Mouse (Mus musculus): ENCODE data around the gene 6030452D12Rik.
A peak's percentile ranks its signal among the peaks of the same experiment; 100 is the strongest.

The 6030452D12Rik gene

GRCm38 (mm10) chr8:106518763-106519162 lies 18.4 kb downstream of the 6030452D12Rik start:
- DNase-seq, result no peak

GRCm38 (mm10) chr8:106520578-106520977 lies 20.3 kb downstream of the 6030452D12Rik start:
- DNase-seq, result no peak

DNA sequence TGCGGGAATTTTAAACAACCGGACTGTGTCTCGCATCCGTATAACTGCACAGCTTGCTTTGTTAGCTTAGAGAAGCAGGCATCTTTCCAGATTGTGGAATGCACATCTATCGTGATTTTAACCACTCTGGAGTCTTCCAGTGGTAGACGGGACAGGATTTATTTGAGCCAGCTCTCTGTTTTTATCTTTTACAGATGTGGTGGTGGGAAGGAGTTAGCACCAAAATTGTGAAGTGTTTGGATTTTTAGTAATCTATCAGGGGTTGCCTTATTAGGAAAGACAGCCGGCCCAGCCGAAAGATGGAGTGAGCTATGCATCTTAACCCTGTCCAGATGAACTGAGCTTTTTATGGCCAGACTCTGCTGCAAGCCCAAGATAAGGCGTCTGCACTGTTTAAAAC lies 21.5 kb downstream of the 6030452D12Rik start:
- no peak for DNase-seq

- no peak for DNase-seq
These were observed 26.4 kb downstream of the 6030452D12Rik start for GRCm38 (mm10) chr8:106526725-106527124.

- no peak for DNase-seq
These were observed 27.1 kb downstream of the 6030452D12Rik start for GRCm38 (mm10) chr8:106527241-106528036.

DNA sequence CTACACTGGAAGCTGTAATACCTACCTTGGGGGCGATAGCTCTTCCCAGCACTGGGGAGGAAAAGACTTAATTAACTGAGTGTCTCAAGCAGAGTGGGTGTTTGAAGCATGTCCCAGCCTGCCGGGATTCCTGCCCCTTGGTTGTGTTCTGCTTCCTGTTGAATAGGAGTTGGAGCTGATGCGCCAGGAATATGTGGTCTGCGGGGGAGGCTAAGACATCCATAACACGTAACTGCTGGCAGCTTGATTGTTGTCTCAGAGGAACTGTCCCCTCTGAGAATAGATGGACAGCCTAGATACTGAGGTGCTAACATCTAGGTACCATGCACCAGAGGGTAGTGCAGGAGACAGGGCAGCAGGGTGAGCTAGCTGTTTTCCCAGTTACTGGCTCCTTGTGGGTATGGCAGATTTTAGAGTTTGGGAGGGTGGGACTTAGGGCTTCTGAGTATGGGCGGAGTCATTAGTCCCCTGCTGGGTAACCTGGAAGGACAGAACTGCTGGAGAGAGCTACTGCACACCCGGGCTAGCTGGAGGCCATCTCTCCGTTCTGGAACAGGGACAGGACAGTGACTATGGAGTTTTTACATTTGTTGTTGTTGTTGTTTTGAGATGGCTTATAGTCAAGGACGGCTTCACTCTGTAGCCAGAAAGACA lies 28.4 kb downstream of the 6030452D12Rik start:
- no peak for DNase-seq

- no peak for DNase-seq
These were observed 29.7 kb downstream of the 6030452D12Rik start for GRCm38 (mm10) chr8:106529885-106530482.

DNA sequence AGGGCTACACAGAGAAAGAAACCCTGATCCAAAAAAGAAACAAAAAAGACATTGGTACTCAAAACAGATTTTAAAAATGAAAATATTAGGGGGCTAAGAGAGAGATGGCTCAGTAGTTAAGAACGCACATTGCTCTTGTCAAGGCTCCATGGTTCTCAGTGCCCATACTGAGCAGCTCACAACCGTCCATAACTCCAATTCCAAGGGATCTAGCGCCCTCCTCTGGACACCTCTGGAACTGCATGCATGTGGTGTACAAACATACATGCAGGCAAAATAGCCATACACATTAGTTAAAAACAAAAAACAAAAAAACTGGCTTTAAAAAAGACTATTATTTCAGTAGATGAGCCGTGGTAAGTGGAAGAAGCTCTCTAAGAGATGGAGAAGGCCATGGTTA lies 30.2 kb downstream of the 6030452D12Rik start:
- peak in 1 of 2 experiments; percentile 47 for DNase-seq

GRCm38 (mm10) chr8:106533709-106534108 lies 33.4 kb downstream of the 6030452D12Rik start:
- DNase-seq, result no peak

GRCm38 (mm10) chr8:106534449-106534848 lies 34.1 kb downstream of the 6030452D12Rik start:
- DNase-seq, result peak; percentile 65 to 84

GRCm38 (mm10) chr8:106535448-106535847 lies 35.1 kb downstream of the 6030452D12Rik start:
- DNase-seq, result peak in 1 of 2 experiments; percentile 8

DNA sequence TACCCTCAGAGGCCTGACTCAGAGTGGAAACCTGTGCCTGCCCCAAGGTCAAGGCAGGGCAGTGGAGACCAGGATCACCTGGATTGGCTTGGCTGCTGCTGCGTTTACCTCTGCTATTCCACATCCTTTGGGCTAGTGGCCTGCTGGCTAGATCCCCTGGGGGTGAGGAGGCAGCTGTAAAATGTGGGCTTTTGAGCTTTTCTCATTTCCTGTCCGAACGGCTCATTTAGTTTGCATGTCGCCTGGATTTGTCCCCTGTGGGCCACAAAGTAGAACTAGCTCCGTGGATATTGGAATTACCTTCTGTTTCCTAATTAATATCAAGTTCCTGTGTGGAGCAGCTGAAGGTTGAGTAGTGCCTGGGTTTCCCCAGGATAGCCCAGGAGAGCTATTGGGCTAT lies 38.9 kb downstream of the 6030452D12Rik start:
- DNase-seq, result no peak

DNA sequence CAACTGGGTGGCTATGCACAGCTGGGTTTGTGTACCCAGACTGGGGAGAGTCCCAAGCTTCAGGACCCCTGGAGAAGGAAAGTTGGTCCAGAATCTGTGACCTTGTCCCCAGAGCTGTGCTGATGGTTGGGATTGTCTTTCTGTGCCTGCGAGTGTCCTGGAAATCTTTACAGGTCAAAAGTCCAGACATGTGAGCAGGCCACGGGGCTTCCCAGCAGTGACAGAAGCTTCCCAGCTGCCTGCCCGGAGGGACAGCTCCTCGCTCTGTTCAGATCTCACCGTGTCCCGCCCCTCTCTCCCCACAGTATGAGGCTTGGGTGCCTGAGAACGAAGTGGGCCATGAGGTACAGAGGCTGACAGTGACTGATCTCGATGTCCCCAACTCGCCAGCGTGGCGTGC lies 40.7 kb downstream of the 6030452D12Rik start:
- DNase-seq, result no peak

GRCm38 (mm10) chr8:106543043-106543442 lies 42.7 kb downstream of the 6030452D12Rik start:
- no peak for DNase-seq

DNA sequence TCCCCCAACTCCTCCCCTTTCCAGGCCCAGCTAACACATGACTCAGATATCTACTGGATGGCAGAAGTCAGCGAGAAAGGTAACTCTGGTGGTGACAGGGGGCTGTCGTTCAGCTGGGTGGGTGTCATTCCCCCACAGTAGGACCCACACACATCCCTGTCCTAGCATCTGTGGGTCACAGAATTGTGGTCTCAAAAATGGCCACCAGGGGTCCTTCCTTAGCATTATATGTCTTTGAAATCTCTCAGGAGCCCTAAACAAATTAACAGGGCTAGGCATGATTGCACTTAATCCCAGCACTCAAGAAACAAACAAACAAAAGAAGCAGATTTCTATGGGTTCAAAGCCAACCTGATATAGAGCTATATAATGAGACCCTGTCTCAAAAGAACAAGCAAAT lies 44.8 kb downstream of the 6030452D12Rik start:
- DNase-seq, result peak in 1 of 2 experiments; percentile 52

DNA sequence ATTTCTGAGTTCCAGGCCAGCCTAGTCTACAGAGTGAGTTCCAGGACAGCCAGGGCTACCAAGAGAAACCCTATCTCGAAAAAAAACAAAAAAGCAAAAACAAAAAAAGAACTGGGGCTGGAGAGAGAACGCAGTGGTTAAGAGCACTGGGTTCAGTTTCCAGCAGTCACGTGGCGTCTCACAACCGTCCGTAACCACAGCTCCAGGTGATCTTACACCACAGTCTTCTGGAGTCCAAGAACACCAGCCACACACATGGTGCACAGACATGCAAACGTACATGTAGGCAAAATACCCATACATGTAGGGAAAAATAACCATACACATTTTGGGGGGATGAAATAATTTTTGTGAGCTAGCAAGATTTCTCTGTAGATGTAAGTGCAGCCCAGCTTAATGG lies 46.4 kb downstream of the 6030452D12Rik start:
- no peak for DNase-seq

- no peak for DNase-seq
These were observed 48.1 kb downstream of the 6030452D12Rik start for GRCm38 (mm10) chr8:106548366-106548936.

DNA sequence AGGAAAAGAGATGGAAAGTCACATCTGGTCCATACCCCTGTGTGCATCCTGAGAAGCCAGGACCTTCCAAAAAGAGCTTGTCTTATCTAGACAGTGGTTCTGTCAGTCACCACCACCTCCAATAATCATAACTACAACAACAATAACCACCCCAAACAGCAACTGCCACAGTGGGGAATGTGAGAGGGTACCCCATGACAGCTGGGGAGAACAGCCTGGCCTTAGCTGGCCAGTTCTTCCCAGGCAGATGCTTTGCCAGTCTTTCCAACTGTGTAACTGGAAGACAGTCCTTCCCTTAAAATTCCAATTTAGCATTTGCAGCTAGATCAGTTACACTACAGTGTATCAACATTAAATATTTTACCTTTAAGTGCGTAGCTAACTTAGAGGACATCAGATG lies 50.6 kb downstream of the 6030452D12Rik start:
- DNase-seq, result no peak

DNA sequence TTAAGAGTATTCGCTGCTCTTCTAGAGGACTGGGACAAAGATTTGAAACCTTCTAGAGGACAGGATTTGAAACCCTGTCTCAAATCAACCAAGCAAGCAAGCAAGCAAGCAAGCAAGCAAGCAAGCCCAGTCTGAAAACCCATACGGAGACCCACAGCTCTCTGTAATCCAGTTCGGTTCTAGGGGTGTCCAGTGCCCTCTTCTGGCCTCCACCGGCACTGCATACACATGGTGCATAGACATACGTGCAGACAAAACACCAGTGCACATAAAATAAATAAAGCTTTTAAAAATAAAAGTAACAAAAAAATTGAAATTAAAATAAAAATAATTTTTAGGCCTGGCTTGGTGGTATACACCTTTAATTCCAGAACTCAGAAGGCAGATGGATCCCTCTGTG lies 53.7 kb downstream of the 6030452D12Rik start:
- no peak for DNase-seq

DNA sequence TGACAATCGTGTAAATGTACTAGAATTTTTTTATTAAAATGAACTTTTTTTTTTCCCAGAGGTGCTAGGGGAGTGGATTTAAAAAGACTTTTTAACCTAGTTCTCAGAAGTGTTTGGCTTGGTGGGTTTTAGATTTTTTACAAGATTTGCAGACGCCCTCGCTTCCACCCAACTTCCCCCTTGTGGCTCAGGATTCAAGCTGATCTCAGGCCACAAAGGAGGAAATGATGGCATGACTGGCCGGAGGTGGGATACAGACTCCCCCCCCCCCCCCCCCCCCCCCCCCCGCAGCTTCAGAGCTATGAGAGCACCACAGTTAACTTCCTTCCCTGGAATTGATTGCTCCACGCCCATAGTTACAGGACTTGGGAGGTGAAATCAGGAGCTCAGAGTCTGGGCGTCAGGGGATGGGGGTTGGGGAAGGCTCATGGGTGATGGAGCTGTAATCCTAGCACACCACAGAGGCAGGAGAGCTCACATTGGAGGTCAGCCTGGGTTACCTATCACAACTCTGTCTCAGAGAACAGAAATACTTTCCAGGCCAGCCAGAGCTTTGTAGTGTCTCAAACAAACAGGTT lies 55.8 kb downstream of the 6030452D12Rik start:
- no peak for DNase-seq
